Mouse (Mus musculus) limb, embryonic 11.5 days (tissue): ENCODE data around the gene Rapgef4. TPM values are rescaled to one million over a fixed set of nuclear protein-coding genes. Genes with fewer than 3 reads are reported as not detected.

Experiments
- ATAC-seq: fragments of 200-750 bp; cut with Nextera tagmentation; 2 replicates; pipeline ENCODE4 v1.8.0; 2017; ENCODE audit warnings: low read depth; ENCODE audit not compliant: insufficient number of reproducible peaks, low FRiP score, low TSS enrichment
- DNase-seq: peaks from one replicate; pipeline ENCODE4 v3.0.0-alpha.2; 2015; ENCODE audit warnings: low spot score
- H3K27ac ChIP-seq: fragments of 300-500 bp; sonication (generic); replicated peaks from 2 replicates; pipeline ENCODE4 v1.5.1; 2014; ENCODE audit warnings: low read depth, mild to moderate bottlenecking, low read length
- H3K27me3 ChIP-seq: fragments of 300-500 bp; sonication (generic); 2 replicates; pipeline ENCODE4 v1.6.1; 2014; ENCODE audit warnings: mild to moderate bottlenecking, low read length, mixed read lengths; ENCODE audit not compliant: control insufficient read depth, insufficient read depth
- H3K36me3 ChIP-seq: fragments of 300-500 bp; sonication (generic); 2 replicates; pipeline ENCODE4 v1.6.1; 2014; ENCODE audit warnings: mild to moderate bottlenecking, low read length, moderate library complexity, mixed read lengths; ENCODE audit not compliant: control insufficient read depth, insufficient read depth
- H3K4me1 ChIP-seq: fragments of 300-500 bp; sonication (generic); 2 replicates; pipeline ENCODE4 v1.6.1; 2014; ENCODE audit warnings: low read length, mixed read lengths; ENCODE audit not compliant: control insufficient read depth, insufficient read depth
- H3K4me2 ChIP-seq: fragments of 300-500 bp; sonication (generic); 2 replicates; pipeline ENCODE4 v1.6.1; 2014; ENCODE audit warnings: low read depth, mild to moderate bottlenecking, moderate library complexity; ENCODE audit not compliant: severe bottlenecking
- H3K4me3 ChIP-seq: fragments of 300-500 bp; sonication (generic); 2 replicates; pipeline ENCODE4 v1.5.1; 2014; ENCODE audit warnings: low read depth, low read length
- H3K9ac ChIP-seq: fragments of 300-500 bp; sonication (generic); 2 replicates; pipeline ENCODE4 v1.6.1; 2014; ENCODE audit warnings: mild to moderate bottlenecking, low read length
- H3K9me3 ChIP-seq: fragments of 300-500 bp; sonication (generic); 2 replicates; pipeline ENCODE4 v1.6.1; 2016; ENCODE audit warnings: low read length; ENCODE audit not compliant: control insufficient read depth
- WGBS: fragments of 180-500 bp; shearing (Covaris S2); extraction: QIAGEN DNeasy Blood & Tissue Kit; methylation state at CpG from one replicate; pipeline ENCODE4 v1.1.7; 2014; 5-methylcytosine and 5-hydroxymethylcytosine counted together
- polyA plus RNA-seq: library from polyadenylated mRNA; unstranded; fragments of >200 nt; fragmentation: Nextera tagmentation; extraction: Ambion mirVana; gene quantifications from 2 replicates; pipeline ENCODE4 v1.2.1, GENCODE M21; 2014

Gene Rapgef4
- polyA plus RNA-seq, 1 experiment from 2014 or later = 0.88 TPM

GRCm38 (mm10) chr2:72221283-72221682 is 240.2 kb downstream of the Rapgef4 start:
- Histone ChIP-seq H3K4me3 (no peak overlapping the region), H3K9me3 (no peaks in the 10 kb centered on the region), H3K4me2 (no peak overlapping the region), H3K9ac (no peak overlapping the region), H3K27ac (no peak overlapping the region), H3K27me3 (no peaks in the 10 kb centered on the region), H3K4me1 (no peaks in the 10 kb centered on the region), H3K36me3 (no peaks in the 10 kb centered on the region)
- DNase-seq (no peak), ATAC-seq (no peak)
- WGBS = 87% methylated on average over 11 of the region's 11 CpGs

- DNase-seq = peak; percentile 30
- H3K36me3 ChIP-seq = no peaks in the 10 kb centered on the region
- 28% methylated on average over 7 of the region's 7 CpGs for WGBS
- H3K4me2 ChIP-seq = no peak overlapping the region
- H3K9ac ChIP-seq = no peak overlapping the region
- H3K27ac ChIP-seq = no peak overlapping the region
- no peaks in the 10 kb centered on the region for H3K4me1 ChIP-seq
- no peaks in the 10 kb centered on the region for H3K27me3 ChIP-seq
- ATAC-seq = no peak
- H3K9me3 ChIP-seq = no peaks in the 10 kb centered on the region
- H3K4me3 ChIP-seq = no peak overlapping the region
These were observed 240.7 kb downstream of the Rapgef4 start for GRCm38 (mm10) chr2:72221706-72222105.

- no peak overlapping the region for H3K27ac ChIP-seq
- no peak overlapping the region for H3K9ac ChIP-seq
- no peak overlapping the region for H3K4me2 ChIP-seq
- WGBS = 84% methylated on average over 4 of the region's 4 CpGs
- no peaks in the 10 kb centered on the region for H3K9me3 ChIP-seq
- H3K36me3 ChIP-seq = no peaks in the 10 kb centered on the region
- no peak overlapping the region for H3K4me3 ChIP-seq
- no peaks in the 10 kb centered on the region for H3K27me3 ChIP-seq
- ATAC-seq (no peak), DNase-seq (no peak)
- H3K4me1 ChIP-seq = no peaks in the 10 kb centered on the region
These were observed 241.2 kb downstream of the Rapgef4 start for GRCm38 (mm10) chr2:72222276-72222675.

GRCm38 (mm10) chr2:72222736-72223455 is 241.9 kb downstream of the Rapgef4 start:
- H3K27ac ChIP-seq = no peak overlapping the region
- no peaks in the 10 kb centered on the region for H3K36me3 ChIP-seq
- no peak overlapping the region for H3K9ac ChIP-seq
- WGBS = 93% methylated on average over 16 of the region's 16 CpGs
- H3K4me3 ChIP-seq = no peak overlapping the region
- no peaks in the 10 kb centered on the region for H3K4me1 ChIP-seq
- ATAC-seq (no peak), DNase-seq (peak; percentile 15)
- no peak overlapping the region for H3K4me2 ChIP-seq
- H3K27me3 ChIP-seq = no peaks in the 10 kb centered on the region
- no peaks in the 10 kb centered on the region for H3K9me3 ChIP-seq

GRCm38 (mm10) chr2:72223479-72223878 is 242.4 kb downstream of the Rapgef4 start:
- Histone ChIP-seq H3K27ac (no peak overlapping the region), H3K4me2 (no peak overlapping the region), H3K9me3 (no peaks in the 10 kb centered on the region), H3K27me3 (no peaks in the 10 kb centered on the region), H3K4me3 (no peak overlapping the region), H3K4me1 (no peaks in the 10 kb centered on the region), H3K9ac (no peak overlapping the region), H3K36me3 (no peaks in the 10 kb centered on the region)
- no peak for DNase-seq
- WGBS = 58% methylated on average over 5 of the region's 5 CpGs
- ATAC-seq = no peak

GRCm38 (mm10) chr2:72226006-72226405 is 245.0 kb downstream of the Rapgef4 start:
- no peak overlapping the region for H3K9ac ChIP-seq
- no peak for DNase-seq
- no peak overlapping the region for H3K27ac ChIP-seq
- H3K9me3 ChIP-seq = no peaks in the 10 kb centered on the region
- 84% methylated on average over 6 of the region's 6 CpGs for WGBS
- no peak for ATAC-seq
- H3K27me3 ChIP-seq = no peaks in the 10 kb centered on the region
- H3K4me1 ChIP-seq = peaks cover 8% of the 10 kb centered on the region
- H3K36me3 ChIP-seq = no peaks in the 10 kb centered on the region
- no peak overlapping the region for H3K4me2 ChIP-seq
- no peak overlapping the region for H3K4me3 ChIP-seq

- ATAC-seq (no peak), DNase-seq (no peak)
- Histone ChIP-seq H3K9ac (no peak overlapping the region), H3K4me1 (peaks cover 8% of the 10 kb centered on the region), H3K4me2 (no peak overlapping the region), H3K4me3 (no peak overlapping the region), H3K27me3 (no peaks in the 10 kb centered on the region), H3K36me3 (no peaks in the 10 kb centered on the region), H3K27ac (no peak overlapping the region), H3K9me3 (no peaks in the 10 kb centered on the region)
- WGBS = 86% methylated on average over 6 of the region's 6 CpGs
These were observed 246.4 kb downstream of the Rapgef4 start for GRCm38 (mm10) chr2:72227416-72227815.

GRCm38 (mm10) chr2:72228881-72229280 is 247.8 kb downstream of the Rapgef4 start:
- ATAC-seq (no peak), DNase-seq (peak; percentile 44)
- Histone ChIP-seq H3K36me3 (no peaks in the 10 kb centered on the region), H3K9me3 (no peaks in the 10 kb centered on the region), H3K4me2 (peak overlapping the region; percentile 26; the same call in 1 of the 2 replicates), H3K9ac (no peak overlapping the region), H3K4me3 (no peak overlapping the region), H3K27me3 (no peaks in the 10 kb centered on the region), H3K4me1 (peaks cover 8% of the 10 kb centered on the region), H3K27ac (0 out of 2 replicates have a peak overlapping the region, but pooled peaks have one; percentile 6)
- 27% methylated on average over 14 of the region's 14 CpGs for WGBS

GRCm38 (mm10) chr2:72230545-72230944 is 249.5 kb downstream of the Rapgef4 start:
- DNase-seq (no peak), ATAC-seq (no peak)
- H3K9me3 ChIP-seq = no peaks in the 10 kb centered on the region
- no peak overlapping the region for H3K9ac ChIP-seq
- 77% methylated on average over 9 of the region's 9 CpGs for WGBS
- no peak overlapping the region for H3K4me3 ChIP-seq
- no peaks in the 10 kb centered on the region for H3K27me3 ChIP-seq
- no peak overlapping the region for H3K4me2 ChIP-seq
- no peaks in the 10 kb centered on the region for H3K36me3 ChIP-seq
- no peak overlapping the region for H3K27ac ChIP-seq
- peaks cover 8% of the 10 kb centered on the region for H3K4me1 ChIP-seq
